In the genomic region with DNA sequence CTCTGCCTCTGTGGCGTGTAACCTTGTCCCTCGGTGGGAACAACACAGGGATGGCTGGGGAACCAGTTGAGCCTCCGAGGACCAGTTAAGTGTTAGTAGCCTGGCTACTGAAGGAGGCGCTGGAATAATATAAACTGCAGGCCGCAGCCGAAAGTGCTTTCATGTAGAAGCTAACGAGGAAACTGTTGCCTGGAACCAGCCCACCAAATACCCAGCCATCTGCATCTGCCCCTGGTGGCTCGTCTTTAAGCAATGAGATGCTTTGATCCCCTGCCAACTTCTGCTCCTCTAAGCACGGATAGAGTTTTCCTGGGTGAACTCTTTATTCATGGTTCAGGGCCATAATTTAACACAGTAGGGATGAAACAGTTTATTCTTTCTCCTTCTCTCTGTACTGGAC, we compare ENCODE assay signal across 18 mouse cellular contexts.
A peak's percentile ranks its signal among the peaks of the same experiment; 100 is the strongest.
DNase-seq lines count a peak whose midpoint lies in the region; ATAC-seq and TF ChIP-seq lines count a peak whose summit lies in the region.
"Had no signal": no experiment of that assay in that cellular context is flagged by ENCODE, and none has a peak within 500 bp of the region (broad histone marks: within the 10 kb centered on the region; RNA-seq: fewer than 3 reads in every experiment).

No protein-coding gene starts in this region.

- peaks cover 10% of the 10 kb centered on the region; the same call in 1 of the 2 replicates for H3K4me1 ChIP-seq in embryonic facial prominence, embryonic 14.5 days (ENCODE audit: control insufficient read depth, insufficient read depth, low read length)
- H3K4me1 ChIP-seq in embryonic facial prominence, embryonic 10.5 days, result peaks cover 23% of the 10 kb centered on the region
- no peaks in the 10 kb centered on the region for H3K4me1 ChIP-seq in lung, embryonic 14.5 days (ENCODE audit: insufficient read depth)
- H3K4me1 ChIP-seq in forebrain, embryonic 14.5 days (ENCODE audit: control insufficient read depth, insufficient read depth, low read length), result 0 out of 2 replicates have a peak, but pooled peaks cover 6% of the 10 kb centered on the region
- H3K4me1 ChIP-seq: intestine, embryonic 15.5 days; kidney, embryonic 15.5 days had no signal

- no peak overlapping the region for H3K4me2 ChIP-seq in embryonic facial prominence, embryonic 14.5 days (ENCODE audit: low read depth, low read length)
- no peak overlapping the region for H3K4me2 ChIP-seq in lung, embryonic 14.5 days
- no peak overlapping the region for H3K4me2 ChIP-seq in forebrain, embryonic 14.5 days (ENCODE audit: low read length)
- H3K4me2 ChIP-seq: intestine, embryonic 15.5 days; kidney, embryonic 15.5 days; limb, embryonic 15.5 days; neural tube, embryonic 12.5 days had no signal

- DNase-seq in embryonic facial prominence, embryonic 14.5 days (ENCODE audit: low spot score), result peak; percentile 77
- DNase-seq in embryonic facial prominence, embryonic 10.5 days (ENCODE audit: low spot score), result no peak
- peak; percentile 54 for DNase-seq in lung, embryonic 14.5 days
- no peak for DNase-seq in lung, postnatal 10 days
- DNase-seq in MN1 (ENCODE audit: low spot score), result peak; percentile 53
- peak; percentile 91 for DNase-seq in forebrain, embryonic 14.5 days (ENCODE audit: low spot score)
- no peak for DNase-seq in cerebellum, adult 11 months
- DNase-seq: cerebellum, adult 2 months; gastrocnemius, postnatal 36 days; heart, postnatal 14 days; liver, postnatal 0 days; lung, postnatal 4 days; thymus, postnatal 4 days had no signal

- no peaks in the 10 kb centered on the region for H3K36me3 ChIP-seq in embryonic facial prominence, embryonic 14.5 days (ENCODE audit: control insufficient read depth, insufficient read depth, low read length)
- H3K36me3 ChIP-seq in embryonic facial prominence, embryonic 10.5 days (replicated peaks), result no peaks in the 10 kb centered on the region
- H3K36me3 ChIP-seq in lung, embryonic 14.5 days (ENCODE audit: insufficient read depth), result no peaks in the 10 kb centered on the region
- no peaks in the 10 kb centered on the region for H3K36me3 ChIP-seq in forebrain, embryonic 14.5 days (ENCODE audit: control insufficient read depth, insufficient read depth, low read length)
- H3K36me3 ChIP-seq: heart, embryonic 10.5 days; intestine, embryonic 15.5 days; kidney, embryonic 15.5 days; limb, embryonic 15.5 days; neural tube, embryonic 12.5 days had no signal

- no peaks in the 10 kb centered on the region for H3K9me3 ChIP-seq in embryonic facial prominence, embryonic 14.5 days (ENCODE audit: control insufficient read depth, low read length)
- H3K9me3 ChIP-seq in embryonic facial prominence, embryonic 10.5 days, result no peaks in the 10 kb centered on the region
- H3K9me3 ChIP-seq in lung, embryonic 14.5 days (ENCODE audit: low read depth, low read length), result no peaks in the 10 kb centered on the region
- H3K9me3 ChIP-seq in forebrain, embryonic 14.5 days (replicated peaks; ENCODE audit: control insufficient read depth, low read length), result no peaks in the 10 kb centered on the region
- H3K9me3 ChIP-seq: heart, embryonic 10.5 days; intestine, embryonic 15.5 days; kidney, embryonic 15.5 days; limb, embryonic 15.5 days; neural tube, embryonic 12.5 days had no signal

- no peak for ATAC-seq in embryonic facial prominence, embryonic 14.5 days (ENCODE audit: low read depth)
- ATAC-seq in lung, embryonic 14.5 days (ENCODE audit: insufficient read depth), result no peak
- peak; percentile 73; the same call in 1 of the 2 replicates for ATAC-seq in forebrain, embryonic 14.5 days
- ATAC-seq: intestine, embryonic 15.5 days; liver, postnatal 0 days had no signal

- H3K27me3 ChIP-seq in embryonic facial prominence, embryonic 14.5 days (replicated peaks; ENCODE audit: control insufficient read depth, insufficient read depth, low read length), result no peaks in the 10 kb centered on the region
- peaks cover 41% of the 10 kb centered on the region for H3K27me3 ChIP-seq in embryonic facial prominence, embryonic 10.5 days (replicated peaks; ENCODE audit: low read depth, poor library complexity, severe bottlenecking)
- H3K27me3 ChIP-seq in lung, embryonic 14.5 days (ENCODE audit: insufficient read depth, low read length), result no peaks in the 10 kb centered on the region
- H3K27me3 ChIP-seq in forebrain, embryonic 14.5 days (replicated peaks; ENCODE audit: control insufficient read depth, insufficient read depth, low read length), result no peaks in the 10 kb centered on the region
- H3K27me3 ChIP-seq: intestine, embryonic 15.5 days; kidney, embryonic 15.5 days; neural tube, embryonic 12.5 days had no signal

- H3K27ac ChIP-seq in embryonic facial prominence, embryonic 14.5 days (replicated peaks; ENCODE audit: low read depth, low read length), result no peak overlapping the region
- H3K27ac ChIP-seq in embryonic facial prominence, embryonic 10.5 days (replicated peaks), result no peak overlapping the region
- no peak overlapping the region for H3K27ac ChIP-seq in lung, embryonic 14.5 days (ENCODE audit: low read depth)
- H3K27ac ChIP-seq in forebrain, embryonic 14.5 days (ENCODE audit: low read depth, low read length), result no peak overlapping the region; the same call in 1 of the 2 replicates
- H3K27ac ChIP-seq: heart, embryonic 10.5 days; intestine, embryonic 15.5 days; kidney, embryonic 15.5 days; limb, embryonic 15.5 days; neural tube, embryonic 12.5 days had no signal

- H3K4me3 ChIP-seq in embryonic facial prominence, embryonic 14.5 days (ENCODE audit: low read depth, low read length), result no peak overlapping the region
- H3K4me3 ChIP-seq in embryonic facial prominence, embryonic 10.5 days, result no peak overlapping the region
- no peak overlapping the region for H3K4me3 ChIP-seq in lung, embryonic 14.5 days (ENCODE audit: low read depth, low read length)
- no peak overlapping the region for H3K4me3 ChIP-seq in forebrain, embryonic 14.5 days (ENCODE audit: low read depth, low read length)
- H3K4me3 ChIP-seq: heart, embryonic 10.5 days; intestine, embryonic 15.5 days; kidney, embryonic 15.5 days; limb, embryonic 15.5 days; neural tube, embryonic 12.5 days had no signal

- WGBS in embryonic facial prominence, embryonic 14.5 days, result 38% methylated on average over 9 of the region's 9 CpGs
- WGBS in embryonic facial prominence, embryonic 10.5 days, result 68% methylated on average over 9 of the region's 9 CpGs
- WGBS in lung, embryonic 14.5 days, result 40% methylated on average over 9 of the region's 9 CpGs
- WGBS in forebrain, embryonic 14.5 days, result 23% methylated on average over 9 of the region's 9 CpGs

- no peak for TF ChIP-seq CTCF in lung, embryonic 14.5 days (IDR thresholded peaks at IDR 0.05; ENCODE audit: low read depth)

- no peak overlapping the region for H3K9ac ChIP-seq in embryonic facial prominence, embryonic 14.5 days (ENCODE audit: low read depth, low read length)
- no peak overlapping the region for H3K9ac ChIP-seq in lung, embryonic 14.5 days
- H3K9ac ChIP-seq in forebrain, embryonic 14.5 days (ENCODE audit: low read length), result no peak overlapping the region
- H3K9ac ChIP-seq: intestine, embryonic 15.5 days; kidney, embryonic 15.5 days; limb, embryonic 15.5 days; liver, postnatal 0 days; neural tube, embryonic 12.5 days had no signal

Comparison
In these comparisons a context has a peak if more than half of its experiments do, and no peak if none do; other contexts are left out.
1. DNase-seq: peak in embryonic facial prominence, embryonic 14.5 days (single experiment), lung, embryonic 14.5 days (single experiment), MN1 (single experiment) and forebrain, embryonic 14.5 days (single experiment); none in embryonic facial prominence, embryonic 10.5 days (single experiment), lung, postnatal 10 days (single experiment) and cerebellum, adult 11 months (single experiment).